Mouse (Mus musculus): ENCODE data around the gene Pigq.

Pigq gene

GRCm38 (mm10) chr17:25883268-25883667, 61.5 kb downstream of the Pigq start:
- DNase-seq (ENCODE audit: low spot score in 2 of 2), result no peak

- DNase-seq (ENCODE audit: low spot score in 2 of 2), result no peak
Measured at GRCm38 (mm10) chr17:25882306-25882705, 62.4 kb downstream of the Pigq start.

- no peak for DNase-seq (ENCODE audit: low spot score in 2 of 2)
Measured at GRCm38 (mm10) chr17:25881691-25882090, 63.0 kb downstream of the Pigq start.

GRCm38 (mm10) chr17:25880913-25881641, 63.7 kb downstream of the Pigq start:
- DNase-seq (ENCODE audit: low spot score in 2 of 2), result no peak

GRCm38 (mm10) chr17:25880196-25880910, 64.4 kb downstream of the Pigq start, which contains the start of gene Wfikkn1:
Wfikkn1 (minus strand) TSS chr17:25880858.
- no peak for DNase-seq (ENCODE audit: low spot score in 2 of 2)

- DNase-seq (ENCODE audit: low spot score in 2 of 2), result no peak
Measured at GRCm38 (mm10) chr17:25879750-25880149, 65.0 kb downstream of the Pigq start.

GRCm38 (mm10) chr17:25879261-25879660, 65.5 kb downstream of the Pigq start:
- peak in 1 of 2 experiments; percentile 43 for DNase-seq (ENCODE audit: low spot score in 2 of 2)

- DNase-seq (ENCODE audit: low spot score in 2 of 2), result no peak
Measured at GRCm38 (mm10) chr17:25878611-25879180, 66.0 kb downstream of the Pigq start.

GRCm38 (mm10) chr17:25877741-25878610, 66.8 kb downstream of the Pigq start:
- DNase-seq (ENCODE audit: low spot score in 2 of 2), result no peak

GRCm38 (mm10) chr17:25877025-25877424, 67.7 kb downstream of the Pigq start:
- no peak for DNase-seq (ENCODE audit: low spot score in 2 of 2)

Measured in frontal cortex, postnatal 25 days (tissue).